Mouse (Mus musculus): ENCODE results near the gene Olfr1134. TPM values are rescaled to one million over a fixed set of nuclear protein-coding genes. Genes with fewer than 3 reads are reported as not detected.

Olfr1134 gene
- polyA plus RNA-seq, 1 experiment from 2014 or later: not detected

Other genes with a start within 250 kb of the Olfr1134 start
- not detected in 2 replicates for gene Olfr1123, start 241.8 kb downstream of the Olfr1134 start, polyA plus RNA-seq (2014; fragmentation: Nextera tagmentation; extraction: Ambion mirVana)
- 0.09 TPM in 1 of 2 replicates, not detected in the other for gene Olfr1124, start 228.2 kb downstream of the Olfr1134 start, polyA plus RNA-seq (2014; fragmentation: Nextera tagmentation; extraction: Ambion mirVana)
- gene Olfr1126, start 204.5 kb downstream of the Olfr1134 start, polyA plus RNA-seq (2014; fragmentation: Nextera tagmentation; extraction: Ambion mirVana): not detected in 2 replicates
- gene Pramel7, start 161.4 kb downstream of the Olfr1134 start, polyA plus RNA-seq (2014; fragmentation: Nextera tagmentation; extraction: Ambion mirVana): not detected in 2 replicates
- gene Pramel6, start 151.9 kb downstream of the Olfr1134 start, polyA plus RNA-seq (2014; fragmentation: Nextera tagmentation; extraction: Ambion mirVana): not detected in 2 replicates
- not detected in 2 replicates for gene Olfr153, start 126.7 kb downstream of the Olfr1134 start, polyA plus RNA-seq (2014; fragmentation: Nextera tagmentation; extraction: Ambion mirVana)
- gene Olfr1128, start 112.9 kb downstream of the Olfr1134 start, polyA plus RNA-seq (2014; fragmentation: Nextera tagmentation; extraction: Ambion mirVana): not detected in 2 replicates
- not detected in 2 replicates for gene Olfr1129, start 84.6 kb downstream of the Olfr1134 start, polyA plus RNA-seq (2014; fragmentation: Nextera tagmentation; extraction: Ambion mirVana)
- not detected in 2 replicates for gene Olfr1130, start 52.2 kb downstream of the Olfr1134 start, polyA plus RNA-seq (2014; fragmentation: Nextera tagmentation; extraction: Ambion mirVana)
- gene Olfr1131, start 31.4 kb downstream of the Olfr1134 start, polyA plus RNA-seq (2014; fragmentation: Nextera tagmentation; extraction: Ambion mirVana): not detected in 2 replicates
- gene Olfr1132, start 20.9 kb downstream of the Olfr1134 start, polyA plus RNA-seq (2014; fragmentation: Nextera tagmentation; extraction: Ambion mirVana): not detected in 2 replicates
- gene Olfr1133, start 11.1 kb downstream of the Olfr1134 start, polyA plus RNA-seq (2014; fragmentation: Nextera tagmentation; extraction: Ambion mirVana): not detected in 2 replicates
- gene Olfr1135, start 15.2 kb upstream of the Olfr1134 start, polyA plus RNA-seq (2014; fragmentation: Nextera tagmentation; extraction: Ambion mirVana): not detected in 2 replicates
- gene Olfr1136, start 35.5 kb upstream of the Olfr1134 start, polyA plus RNA-seq (2014; fragmentation: Nextera tagmentation; extraction: Ambion mirVana): not detected in 2 replicates
- not detected in 2 replicates for gene Olfr1137, start 54.7 kb upstream of the Olfr1134 start, polyA plus RNA-seq (2014; fragmentation: Nextera tagmentation; extraction: Ambion mirVana)
- gene Olfr1138, start 81.5 kb upstream of the Olfr1134 start, polyA plus RNA-seq (2014; fragmentation: Nextera tagmentation; extraction: Ambion mirVana): not detected in 2 replicates
- not detected in 2 replicates for gene Olfr1140, start 85.3 kb upstream of the Olfr1134 start, polyA plus RNA-seq (2014; fragmentation: Nextera tagmentation; extraction: Ambion mirVana)
- not detected in 2 replicates for gene Olfr1141, start 95.5 kb upstream of the Olfr1134 start, polyA plus RNA-seq (2014; fragmentation: Nextera tagmentation; extraction: Ambion mirVana)
- gene Olfr152, start 121.0 kb upstream of the Olfr1134 start, polyA plus RNA-seq (2014; fragmentation: Nextera tagmentation; extraction: Ambion mirVana): not detected in 2 replicates
- gene Olfr1143, start 142.1 kb upstream of the Olfr1134 start, polyA plus RNA-seq (2014; fragmentation: Nextera tagmentation; extraction: Ambion mirVana): not detected in 2 replicates
- not detected in 2 replicates for gene Olfr1145, start 151.4 kb upstream of the Olfr1134 start, polyA plus RNA-seq (2014; fragmentation: Nextera tagmentation; extraction: Ambion mirVana)
- not detected in 2 replicates for gene Olfr1148, start 172.1 kb upstream of the Olfr1134 start, polyA plus RNA-seq (2014; fragmentation: Nextera tagmentation; extraction: Ambion mirVana)
- not detected in 2 replicates for gene Olfr1150-ps1, start 185.5 kb upstream of the Olfr1134 start, polyA plus RNA-seq (2014; fragmentation: Nextera tagmentation; extraction: Ambion mirVana)
- gene Olfr1151, start 197.4 kb upstream of the Olfr1134 start, polyA plus RNA-seq (2014; fragmentation: Nextera tagmentation; extraction: Ambion mirVana): not detected in 2 replicates
- not detected in 2 replicates for gene Olfr1152, start 208.0 kb upstream of the Olfr1134 start, polyA plus RNA-seq (2014; fragmentation: Nextera tagmentation; extraction: Ambion mirVana)
- gene Olfr1153, start 236.5 kb upstream of the Olfr1134 start, polyA plus RNA-seq (2014; fragmentation: Nextera tagmentation; extraction: Ambion mirVana): not detected in 2 replicates
- gene Olfr1154, start 246.7 kb upstream of the Olfr1134 start, polyA plus RNA-seq (2014; fragmentation: Nextera tagmentation; extraction: Ambion mirVana): not detected in 2 replicates